In the genomic region with DNA sequence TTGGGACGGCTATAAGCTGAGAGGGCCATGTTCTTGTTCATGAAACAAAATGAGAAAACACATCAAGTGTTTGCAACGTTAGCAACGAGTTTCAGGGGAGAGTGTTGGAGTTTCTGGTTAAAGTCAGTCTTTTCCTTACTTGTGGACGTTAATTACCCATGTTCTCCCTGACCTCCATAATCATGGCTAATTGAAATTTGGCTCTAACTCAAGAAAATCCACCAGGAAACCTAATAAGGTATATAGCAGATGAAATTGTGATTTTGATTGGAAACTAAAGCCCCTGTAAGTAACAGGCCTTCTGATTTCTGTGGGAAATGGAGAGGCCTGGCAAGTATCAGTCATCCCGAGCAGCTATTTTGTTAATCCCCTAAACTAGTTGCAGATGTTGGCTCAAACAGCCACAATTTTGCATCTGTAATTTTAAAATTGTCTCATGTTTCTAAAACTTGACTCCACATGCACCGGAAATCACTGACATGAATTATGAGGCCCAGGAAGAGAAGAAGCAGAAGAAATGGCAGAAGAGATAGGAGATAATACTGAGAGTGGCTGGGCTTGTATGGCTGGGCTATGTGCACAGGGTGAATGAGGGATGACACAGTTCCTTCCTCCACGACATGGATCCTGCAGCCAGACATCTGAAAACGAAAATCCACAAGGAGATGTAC, we compare ENCODE assay signal across 9 mouse cellular contexts.
A peak's percentile ranks its signal among the peaks of the same experiment; 100 is the strongest.
DNase-seq lines count a peak whose midpoint lies in the region; ATAC-seq lines count a peak whose summit lies in the region.
"Had no signal": no experiment of that assay in that cellular context is flagged by ENCODE, and none has a peak within 500 bp of the region (broad histone marks: within the 10 kb centered on the region; RNA-seq: fewer than 3 reads in every experiment).

No protein-coding gene starts in this region.

- H3K36me3 ChIP-seq in hindbrain, embryonic 12.5 days, result no peaks in the 10 kb centered on the region
- H3K36me3 ChIP-seq in hindbrain, embryonic 10.5 days, result no peaks in the 10 kb centered on the region
- H3K36me3 ChIP-seq in liver, embryonic 13.5 days, result no peaks in the 10 kb centered on the region

- H3K4me3 ChIP-seq in hindbrain, embryonic 12.5 days, result no peak overlapping the region
- no peak overlapping the region for H3K4me3 ChIP-seq in hindbrain, embryonic 10.5 days
- no peak overlapping the region for H3K4me3 ChIP-seq in liver, embryonic 13.5 days (replicated peaks)
- H3K4me3 ChIP-seq: heart, adult 2 months had no signal

- 73% methylated on average over 8 of the region's 8 CpGs for WGBS in hindbrain, embryonic 12.5 days
- 81% methylated on average over 8 of the region's 8 CpGs for WGBS in hindbrain, embryonic 10.5 days
- WGBS in liver, embryonic 13.5 days (ENCODE audit: insufficient replicate concordance), result 34% methylated on average over 8 of the region's 8 CpGs

- no peak for DNase-seq in hindbrain, embryonic 10.5 days (ENCODE audit: low spot score)
- DNase-seq in hindlimb bud, embryonic 11.5 days (ENCODE audit: extremely low spot score, low read depth, low spot score), result peak; percentile 74
- no peak for DNase-seq in liver, embryonic 13.5 days
- no peak for DNase-seq in lung, postnatal 10 days
- no peak for DNase-seq in Muller cell, postnatal 12 days (ENCODE audit: inconsistent ontology term)
- DNase-seq: heart, adult 2 months had no signal

- H3K9ac ChIP-seq in hindbrain, embryonic 12.5 days, result no peak overlapping the region
- H3K9ac ChIP-seq in liver, embryonic 13.5 days, result no peak overlapping the region

- peaks cover 14% of the 10 kb centered on the region for H3K4me1 ChIP-seq in hindbrain, embryonic 12.5 days
- H3K4me1 ChIP-seq in hindbrain, embryonic 10.5 days (replicated peaks), result peaks cover 22% of the 10 kb centered on the region
- no peaks in the 10 kb centered on the region for H3K4me1 ChIP-seq in liver, embryonic 13.5 days (replicated peaks)

- peak overlapping the region; percentile 64; the same call in 1 of the 2 replicates for H3K27ac ChIP-seq in hindbrain, embryonic 12.5 days
- H3K27ac ChIP-seq in hindbrain, embryonic 10.5 days, result no peak overlapping the region
- peak overlapping the region; percentile 18; the same call in 1 of the 2 replicates for H3K27ac ChIP-seq in liver, embryonic 13.5 days
- H3K27ac ChIP-seq: heart, adult 2 months had no signal

- H3K9me3 ChIP-seq in hindbrain, embryonic 12.5 days (replicated peaks), result no peaks in the 10 kb centered on the region
- no peaks in the 10 kb centered on the region for H3K9me3 ChIP-seq in hindbrain, embryonic 10.5 days
- H3K9me3 ChIP-seq in liver, embryonic 13.5 days (replicated peaks), result no peaks in the 10 kb centered on the region

- H3K4me2 ChIP-seq in hindbrain, embryonic 12.5 days (replicated peaks), result no peak overlapping the region
- no peak overlapping the region for H3K4me2 ChIP-seq in liver, embryonic 13.5 days

- ATAC-seq in hindbrain, embryonic 12.5 days (ENCODE audit: low FRiP score), result no peak
- ATAC-seq in common myeloid progenitor, adult 5-6 weeks (replicated peaks; ENCODE audit: low read depth, poor library complexity, severe bottlenecking), result peak; percentile 97
- no peak for ATAC-seq in liver, embryonic 13.5 days (ENCODE audit: low read depth)
- no peak for ATAC-seq in CD4-positive, CD25-positive, alpha-beta regulatory T cell, adult 4 months

- no peaks in the 10 kb centered on the region for H3K27me3 ChIP-seq in hindbrain, embryonic 12.5 days
- no peaks in the 10 kb centered on the region for H3K27me3 ChIP-seq in hindbrain, embryonic 10.5 days (ENCODE audit: insufficient read depth, poor library complexity, severe bottlenecking)
- no peaks in the 10 kb centered on the region for H3K27me3 ChIP-seq in liver, embryonic 13.5 days
